Mouse (Mus musculus) bone marrow, adult 2 months (tissue): ENCODE results near the gene Ctsl.

Source experiments
- CTCF ChIP-seq: fragments of 200-500 bp; IDR thresholded peaks from 2 replicates; pipeline ENCODE4 v1.5.1; 2011; ENCODE audit warnings: low read length, control low read depth; ENCODE audit not compliant: control insufficient read depth, insufficient read depth
- POLR2A ChIP-seq: fragments of 200-500 bp; IDR thresholded peaks from 2 replicates; pipeline ENCODE4 v1.6.1; 2011; ENCODE audit warnings: low read depth, mild to moderate bottlenecking, control low read depth, low read length, borderline replicate concordance; ENCODE audit not compliant: control insufficient read depth

DNA sequence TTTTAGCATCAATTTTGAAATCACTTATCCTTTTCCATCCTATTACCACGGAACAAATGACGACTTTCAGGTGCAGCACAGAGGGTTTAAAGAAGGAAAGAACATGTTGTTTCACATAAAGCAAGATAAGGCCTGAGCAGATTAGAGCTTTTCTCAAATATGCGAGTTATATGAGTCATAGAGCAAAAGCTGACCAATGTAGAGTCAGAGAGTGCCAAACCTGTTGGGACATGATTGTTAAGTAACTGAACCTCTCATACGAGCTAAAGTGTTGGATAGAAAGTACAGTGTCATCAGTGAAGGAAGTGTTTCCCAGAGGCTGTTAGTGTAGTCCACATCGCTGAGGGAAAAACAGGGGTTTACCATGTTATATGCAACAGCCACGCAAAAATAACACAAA, 38.4 kb downstream of the Ctsl start:
- TF ChIP-seq CTCF (no peak), POLR2A (no peak)
